Mouse (Mus musculus) hindbrain, embryonic 10.5 days (tissue): ENCODE data around the gene Slc38a10. TPM values are rescaled to one million over a fixed set of nuclear protein-coding genes. Genes with fewer than 3 reads are reported as not detected.

Experiments
- DNase-seq: peaks from one replicate; pipeline ENCODE4 v3.0.0-alpha.2; 2017; ENCODE audit warnings: low spot score
- H3K27ac ChIP-seq: fragments of 300-500 bp; sonication (generic); 2 replicates; pipeline ENCODE4 v1.5.1; 2016; ENCODE audit warnings: mild to moderate bottlenecking, moderate library complexity
- H3K27me3 ChIP-seq: fragments of 300-500 bp; sonication (generic); 2 replicates; pipeline ENCODE4 v1.6.1; 2016; ENCODE audit warnings: mild to moderate bottlenecking; ENCODE audit not compliant: poor library complexity, insufficient read depth, severe bottlenecking
- H3K36me3 ChIP-seq: fragments of 300-500 bp; sonication (generic); 2 replicates; pipeline ENCODE4 v1.6.1; 2016; ENCODE audit warnings: mild to moderate bottlenecking, moderate library complexity
- H3K4me1 ChIP-seq: fragments of 300-500 bp; sonication (generic); replicated peaks from 2 replicates; pipeline ENCODE4 v1.6.1; 2016; ENCODE audit warnings: mild to moderate bottlenecking
- H3K4me3 ChIP-seq: fragments of 300-500 bp; sonication (generic); 2 replicates; pipeline ENCODE4 v1.5.1; 2016; ENCODE audit warnings: mild to moderate bottlenecking, moderate library complexity
- H3K9me3 ChIP-seq: fragments of 300-500 bp; sonication (generic); 2 replicates; pipeline ENCODE4 v1.6.1; 2016; ENCODE audit warnings: mild to moderate bottlenecking, moderate library complexity
- WGBS: fragments of 180-500 bp; shearing (Covaris S2); methylation state at CpG from one replicate; pipeline ENCODE4 v1.1.7; 2016; 5-methylcytosine and 5-hydroxymethylcytosine counted together
- polyA plus RNA-seq: library from polyadenylated mRNA; unstranded; fragments of >200 nt; fragmentation: Nextera tagmentation; extraction: Ambion mirVana; gene quantifications from 2 replicates; pipeline ENCODE4 v1.2.1, GENCODE M21; 2016

Slc38a10 gene
- polyA plus RNA-seq, 1 experiment from 2014 or later: 114 TPM

DNA sequence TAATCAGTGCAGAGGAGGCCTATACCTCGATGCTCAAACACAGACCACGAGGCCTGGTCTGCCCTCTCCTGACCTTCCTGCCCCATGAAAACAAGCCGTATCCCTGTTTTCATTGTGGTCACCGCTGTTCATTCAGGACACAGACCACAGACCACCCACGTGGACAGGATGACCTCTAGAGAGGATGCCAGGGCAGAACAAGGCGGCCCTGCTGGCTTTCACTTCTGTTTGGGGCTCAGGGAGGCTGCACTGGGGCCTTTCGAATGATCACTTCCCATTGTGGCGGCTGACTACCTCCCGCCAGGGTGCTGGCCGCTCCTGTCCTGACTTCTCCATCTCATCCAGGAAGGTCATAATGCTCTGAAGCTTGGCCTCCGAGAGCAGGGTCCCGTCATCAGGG lies 80.1 kb downstream of the Slc38a10 start:
- no peak overlapping the region for H3K4me3 ChIP-seq
- H3K9me3 ChIP-seq: no peaks in the 10 kb centered on the region
- H3K27me3 ChIP-seq: peaks cover 81% of the 10 kb centered on the region
- peaks cover 98% of the 10 kb centered on the region for H3K36me3 ChIP-seq
- WGBS: 11% methylated on average over 12 of the region's 12 CpGs
- peaks cover 53% of the 10 kb centered on the region for H3K4me1 ChIP-seq
- H3K27ac ChIP-seq: peak overlapping the region; percentile 18
- DNase-seq: peak; percentile 62

GRCm38 (mm10) chr11:120070286-120070930 lies 80.7 kb downstream of the Slc38a10 start:
- H3K27ac ChIP-seq: peak overlapping the region; percentile 9; the same call in 1 of the 2 replicates
- peaks cover 83% of the 10 kb centered on the region for H3K27me3 ChIP-seq
- 84% methylated on average over 27 of the region's 27 CpGs for WGBS
- H3K4me3 ChIP-seq: no peak overlapping the region
- no peak for DNase-seq
- no peaks in the 10 kb centered on the region for H3K9me3 ChIP-seq
- H3K4me1 ChIP-seq: peaks cover 59% of the 10 kb centered on the region
- H3K36me3 ChIP-seq: peaks cover 98% of the 10 kb centered on the region

GRCm38 (mm10) chr11:120069261-120069660 lies 81.9 kb downstream of the Slc38a10 start:
- WGBS: 41% methylated on average over 11 of the region's 11 CpGs
- H3K27ac ChIP-seq: no peak overlapping the region
- H3K27me3 ChIP-seq: peaks cover 77% of the 10 kb centered on the region
- no peak for DNase-seq
- H3K4me3 ChIP-seq: no peak overlapping the region
- H3K4me1 ChIP-seq: peaks cover 71% of the 10 kb centered on the region
- no peaks in the 10 kb centered on the region for H3K9me3 ChIP-seq
- peaks cover 98% of the 10 kb centered on the region for H3K36me3 ChIP-seq

GRCm38 (mm10) chr11:120067834-120068233 lies 83.3 kb downstream of the Slc38a10 start:
- DNase-seq: no peak
- no peaks in the 10 kb centered on the region for H3K9me3 ChIP-seq
- WGBS: 56% methylated on average over 17 of the region's 17 CpGs
- H3K4me3 ChIP-seq: no peak overlapping the region
- peaks cover 73% of the 10 kb centered on the region for H3K4me1 ChIP-seq
- H3K36me3 ChIP-seq: peaks cover 96% of the 10 kb centered on the region
- H3K27ac ChIP-seq: no peak overlapping the region
- H3K27me3 ChIP-seq: peaks cover 64% of the 10 kb centered on the region

DNA sequence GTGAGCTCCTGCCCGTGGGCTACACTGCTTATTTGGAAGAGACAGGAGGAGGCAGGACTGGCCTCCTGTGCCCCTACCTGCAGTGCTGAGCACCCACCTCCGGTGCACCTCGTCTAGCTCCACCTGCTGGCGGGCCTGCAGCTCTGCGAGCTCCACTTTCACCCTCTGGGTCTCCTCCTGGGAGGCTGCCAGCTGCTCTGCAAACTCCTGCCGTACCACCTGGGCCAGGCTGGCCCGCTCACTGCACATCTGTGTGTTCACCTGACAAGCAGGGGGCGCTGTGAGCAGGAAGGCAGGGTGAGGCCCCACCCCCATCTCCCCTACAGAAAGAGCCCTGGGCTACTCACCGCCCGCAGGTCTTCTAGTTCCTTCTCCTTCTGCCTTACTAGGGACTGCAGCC lies 85.9 kb downstream of the Slc38a10 start:
- Histone ChIP-seq H3K4me1 (peaks cover 55% of the 10 kb centered on the region), H3K36me3 (peaks cover 74% of the 10 kb centered on the region), H3K27me3 (peaks cover 40% of the 10 kb centered on the region), H3K9me3 (no peaks in the 10 kb centered on the region), H3K27ac (no peak overlapping the region), H3K4me3 (no peak overlapping the region)
- WGBS: 39% methylated on average over 10 of the region's 10 CpGs
- peak; percentile 48 for DNase-seq

- H3K27ac ChIP-seq: no peak overlapping the region; the same call in 1 of the 2 replicates
- H3K4me3 ChIP-seq: no peak overlapping the region
- H3K27me3 ChIP-seq: peaks cover 33% of the 10 kb centered on the region
- H3K9me3 ChIP-seq: no peaks in the 10 kb centered on the region
- WGBS: 85% methylated on average over 11 of the region's 11 CpGs
- H3K4me1 ChIP-seq: peaks cover 48% of the 10 kb centered on the region
- DNase-seq: no peak
- peaks cover 68% of the 10 kb centered on the region for H3K36me3 ChIP-seq
Observed at GRCm38 (mm10) chr11:120064668-120065040, 86.5 kb downstream of the Slc38a10 start.

- WGBS: 82% methylated on average over 13 of the region's 13 CpGs
Observed at GRCm38 (mm10) chr11:120064006-120064667, 87.0 kb downstream of the Slc38a10 start.

DNA sequence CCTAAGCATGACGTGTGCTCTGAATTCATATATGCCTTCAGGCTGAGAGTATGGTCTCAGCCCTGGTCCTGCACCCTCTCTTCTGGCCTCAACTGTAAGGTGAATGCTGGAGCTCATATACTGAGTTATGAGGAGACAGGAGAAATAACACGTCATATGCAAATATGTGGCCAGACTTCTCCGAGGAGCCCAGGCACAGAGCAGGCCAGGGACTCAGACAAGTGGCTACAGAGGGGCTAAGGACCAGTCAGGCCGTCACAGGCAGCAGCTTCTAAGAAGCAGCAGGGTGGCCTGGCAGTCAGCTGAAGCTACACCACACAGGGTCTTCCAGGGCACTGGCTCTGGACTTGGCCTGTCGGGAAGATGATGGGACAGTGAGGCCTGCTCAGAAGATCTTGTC lies 87.8 kb downstream of the Slc38a10 start:
- no peak overlapping the region for H3K27ac ChIP-seq
- DNase-seq: no peak
- H3K4me3 ChIP-seq: no peak overlapping the region
- no peaks in the 10 kb centered on the region for H3K9me3 ChIP-seq
- peaks cover 57% of the 10 kb centered on the region for H3K36me3 ChIP-seq
- H3K27me3 ChIP-seq: peaks cover 22% of the 10 kb centered on the region
- WGBS: 90% methylated on average over 5 of the region's 5 CpGs
- peaks cover 43% of the 10 kb centered on the region for H3K4me1 ChIP-seq

More at GRCm38 (mm10) chr11:120064006-120064667, 87.0 kb downstream of the Slc38a10 start:
- DNase-seq: no peak
- Histone ChIP-seq H3K36me3 (peaks cover 63% of the 10 kb centered on the region), H3K4me3 (no peak overlapping the region), H3K27me3 (peaks cover 29% of the 10 kb centered on the region), H3K27ac (no peak overlapping the region; the same call in 1 of the 2 replicates), H3K9me3 (no peaks in the 10 kb centered on the region), H3K4me1 (peaks cover 48% of the 10 kb centered on the region)

- peaks cover 30% of the 10 kb centered on the region for H3K36me3 ChIP-seq
- WGBS: 88% methylated on average over 8 of the region's 8 CpGs
- H3K4me1 ChIP-seq: peaks cover 23% of the 10 kb centered on the region
- no peak for DNase-seq
- H3K27me3 ChIP-seq: no peaks in the 10 kb centered on the region
- H3K4me3 ChIP-seq: no peak overlapping the region
- H3K9me3 ChIP-seq: no peaks in the 10 kb centered on the region
- H3K27ac ChIP-seq: no peak overlapping the region; the same call in 1 of the 2 replicates
Observed at GRCm38 (mm10) chr11:120060634-120061033, 90.5 kb downstream of the Slc38a10 start.

GRCm38 (mm10) chr11:120055953-120056732 lies 95.0 kb downstream of the Slc38a10 start:
- peaks cover 4% of the 10 kb centered on the region for H3K27me3 ChIP-seq
- H3K9me3 ChIP-seq: no peaks in the 10 kb centered on the region
- H3K4me1 ChIP-seq: peaks cover 20% of the 10 kb centered on the region
- WGBS: 89% methylated on average over 12 of the region's 12 CpGs
- 0 out of 2 replicates have a peak overlapping the region, but pooled peaks have one; percentile 16 for H3K27ac ChIP-seq
- H3K4me3 ChIP-seq: no peak overlapping the region
- DNase-seq: no peak
- H3K36me3 ChIP-seq: no peaks in the 10 kb centered on the region
